Mouse (Mus musculus) liver, embryonic 16.5 days (tissue): ENCODE results near the gene Actn4. TPM values are rescaled to one million over a fixed set of nuclear protein-coding genes. Genes with fewer than 3 reads are reported as not detected.

Experiments
- ATAC-seq: fragments of 200-750 bp; cut with Nextera tagmentation; 2 replicates; pipeline ENCODE4 v1.8.0; 2017; ENCODE audit warnings: low read depth, mild to moderate bottlenecking, moderate number of reproducible peaks, moderate library complexity
- H3K27ac ChIP-seq: fragments of 300-500 bp; sonication (generic); 2 replicates; pipeline ENCODE4 v1.5.1; 2014; ENCODE audit warnings: mild to moderate bottlenecking, low read length
- H3K27me3 ChIP-seq: fragments of 300-500 bp; sonication (generic); 2 replicates; pipeline ENCODE4 v1.6.1; 2014; ENCODE audit warnings: low read depth, low read length, mixed read lengths; ENCODE audit not compliant: control insufficient read depth, insufficient read depth
- H3K36me3 ChIP-seq: fragments of 300-500 bp; sonication (generic); 2 replicates; pipeline ENCODE4 v1.6.1; 2014; ENCODE audit warnings: mild to moderate bottlenecking; ENCODE audit not compliant: control insufficient read depth, insufficient read depth
- H3K4me1 ChIP-seq: fragments of 300-500 bp; sonication (generic); 2 replicates; pipeline ENCODE4 v1.6.1; 2014; ENCODE audit warnings: low read depth, low read length, mixed read lengths; ENCODE audit not compliant: control insufficient read depth
- H3K4me2 ChIP-seq: fragments of 300-500 bp; sonication (generic); 2 replicates; pipeline ENCODE4 v1.6.1; 2014; ENCODE audit warnings: low read depth, low read length, mixed read lengths
- H3K4me3 ChIP-seq: fragments of 300-500 bp; sonication (generic); 2 replicates; pipeline ENCODE4 v1.5.1; 2014; ENCODE audit warnings: low read depth, mild to moderate bottlenecking, low read length
- H3K9ac ChIP-seq: fragments of 300-500 bp; sonication (generic); 2 replicates; pipeline ENCODE4 v1.6.1; 2014; ENCODE audit warnings: low read depth, low read length
- H3K9me3 ChIP-seq: fragments of 300-500 bp; sonication (generic); replicated peaks from 2 replicates; pipeline ENCODE4 v1.6.1; 2016; ENCODE audit warnings: low read length; ENCODE audit not compliant: control insufficient read depth
- WGBS: fragments of 180-500 bp; shearing (Covaris S2); extraction: QIAGEN DNeasy Blood & Tissue Kit; methylation state at CpG from one replicate; pipeline ENCODE4 v1.1.7; 2014; ENCODE audit not compliant: insufficient replicate concordance; 5-methylcytosine and 5-hydroxymethylcytosine counted together
- polyA plus RNA-seq: library from polyadenylated mRNA; unstranded; fragments of >200 nt; fragmentation: Nextera tagmentation; extraction: Ambion mirVana; gene quantifications from 2 replicates; pipeline ENCODE4 v1.2.1, GENCODE M21; 2015

Gene Actn4
- polyA plus RNA-seq, 1 experiment from 2014 or later: 137 TPM

DNA sequence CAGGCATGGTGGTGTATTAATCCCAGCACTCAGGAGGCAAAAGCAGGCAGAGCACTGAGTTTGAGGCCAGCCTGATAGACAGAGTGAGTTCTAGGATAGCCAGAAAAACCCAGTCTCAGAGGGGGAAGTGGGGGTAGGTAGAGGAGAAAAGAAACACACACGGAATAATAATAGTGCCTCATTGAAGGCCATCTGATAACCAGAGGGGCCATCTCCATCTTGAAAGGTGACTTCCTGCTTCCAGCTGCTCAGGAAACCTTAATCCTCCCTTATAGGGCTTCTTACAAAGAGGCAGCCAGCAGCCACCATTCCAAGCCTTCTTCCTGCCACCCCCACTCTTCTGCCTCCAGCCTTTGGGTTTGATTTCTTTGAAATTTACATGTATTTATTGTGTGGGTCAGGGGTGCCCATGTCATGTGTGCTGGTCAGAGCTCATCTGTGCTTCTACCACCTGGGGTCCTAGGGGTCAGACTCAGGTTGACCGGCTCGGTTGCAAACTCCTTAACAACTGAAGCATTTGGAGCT lies 1.3 kb upstream of the Actn4 start:
- WGBS: 73% methylated on average over 3 of the region's 3 CpGs
- Histone ChIP-seq H3K27me3 (no peaks in the 10 kb centered on the region), H3K27ac (no peak overlapping the region), H3K4me1 (peaks cover 33% of the 10 kb centered on the region), H3K9ac (0 out of 2 replicates have a peak overlapping the region, but pooled peaks have one; percentile 4), H3K4me3 (no peak overlapping the region), H3K4me2 (no peak overlapping the region), H3K36me3 (no peaks in the 10 kb centered on the region), H3K9me3 (no peaks in the 10 kb centered on the region)
- no peak for ATAC-seq

DNA sequence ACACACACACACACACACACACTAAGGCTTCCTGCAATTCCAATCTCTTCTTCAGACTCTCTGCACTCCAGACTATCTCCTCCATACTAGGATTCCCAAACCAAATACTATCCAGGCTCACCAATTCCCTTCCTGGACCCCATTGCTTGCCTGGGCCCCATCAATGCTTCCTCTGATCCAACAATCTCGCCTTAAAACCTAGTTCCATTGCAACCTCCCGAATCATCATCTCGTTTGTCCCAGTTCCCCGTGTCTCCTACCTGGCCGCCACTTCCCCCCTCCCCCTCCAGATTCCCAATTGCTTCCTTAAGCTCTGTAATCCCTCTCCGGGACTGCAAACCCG lies 585 bp downstream of the Actn4 start:
- Histone ChIP-seq H3K36me3 (no peaks in the 10 kb centered on the region), H3K4me3 (peak overlapping the region; percentile 84), H3K4me1 (peaks cover 51% of the 10 kb centered on the region), H3K9ac (peak overlapping the region; percentile 93), H3K27ac (peak overlapping the region; percentile 90), H3K9me3 (no peaks in the 10 kb centered on the region), H3K4me2 (peak overlapping the region; percentile 69), H3K27me3 (no peaks in the 10 kb centered on the region)
- under 1% methylated on average over 7 of the region's 7 CpGs for WGBS
- no peak for ATAC-seq

DNA sequence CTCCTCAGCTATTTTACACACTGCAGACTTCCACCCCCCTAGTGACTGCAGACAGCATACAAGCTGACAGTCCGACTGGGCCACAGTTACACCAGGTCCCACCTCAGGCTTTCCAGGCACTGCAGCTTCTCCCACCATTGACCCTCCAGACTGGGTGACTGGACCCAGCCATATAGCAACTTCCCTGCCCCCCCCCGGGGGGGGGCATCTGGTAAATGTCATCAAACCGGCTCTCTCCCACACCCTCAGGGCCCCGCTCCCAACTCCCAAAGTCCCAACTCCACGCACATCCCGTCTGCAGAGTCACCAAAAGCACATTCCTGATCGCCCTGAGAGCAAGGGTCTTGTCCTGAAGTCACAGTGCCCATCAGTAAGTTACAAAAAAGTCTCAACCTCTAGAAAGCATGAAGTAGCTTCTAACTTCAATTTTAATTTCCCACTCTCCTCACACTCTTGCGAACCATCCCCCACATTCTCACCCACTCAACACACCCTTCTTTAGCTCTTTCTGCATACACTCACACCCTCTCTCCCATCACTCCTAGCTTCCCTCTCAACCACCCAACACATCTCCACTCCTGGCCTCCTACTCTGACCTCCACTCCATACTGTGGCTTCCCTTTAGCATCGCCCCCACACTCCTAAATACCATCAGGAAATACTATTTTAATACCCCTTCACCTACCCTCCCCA lies 1.6 kb downstream of the Actn4 start:
- WGBS: 30% methylated on average over 9 of the region's 9 CpGs
- H3K4me1 ChIP-seq: peaks cover 60% of the 10 kb centered on the region
- H3K4me2 ChIP-seq: peak overlapping the region; percentile 69
- H3K27ac ChIP-seq: peak overlapping the region; percentile 90
- no peak for ATAC-seq
- no peaks in the 10 kb centered on the region for H3K27me3 ChIP-seq
- H3K4me3 ChIP-seq: peak overlapping the region; percentile 84
- no peaks in the 10 kb centered on the region for H3K9me3 ChIP-seq
- H3K36me3 ChIP-seq: no peaks in the 10 kb centered on the region
- H3K9ac ChIP-seq: peak overlapping the region; percentile 93

DNA sequence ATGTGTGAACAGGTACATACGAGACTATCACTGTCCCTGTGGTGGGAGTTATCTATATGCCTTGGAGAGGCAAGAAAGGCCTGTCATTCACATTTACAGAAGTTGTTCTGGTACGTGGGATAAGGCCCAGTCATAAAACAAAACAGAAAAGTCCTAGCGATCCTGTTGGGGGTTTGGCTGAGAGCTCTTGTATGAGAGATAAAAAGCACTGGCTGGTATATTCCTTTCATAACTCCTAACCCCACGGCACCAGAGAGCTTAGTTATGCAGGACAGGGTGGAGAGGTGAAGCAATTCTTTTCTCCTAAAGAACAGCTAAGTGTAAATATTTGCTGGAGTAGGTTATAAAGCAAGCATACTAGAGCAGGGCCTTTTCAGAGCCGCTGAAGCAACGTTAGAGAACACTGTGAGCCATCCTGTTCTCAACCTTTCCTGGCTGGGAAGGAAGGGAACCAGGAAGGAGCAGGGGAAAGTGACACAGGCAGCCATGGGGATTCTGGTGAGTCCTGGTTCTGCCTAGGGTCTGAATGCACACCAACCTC lies 2.6 kb downstream of the Actn4 start:
- peak overlapping the region; percentile 93 for H3K9ac ChIP-seq
- WGBS: 4% methylated on average over 6 of the region's 6 CpGs
- H3K27ac ChIP-seq: peak overlapping the region; percentile 90
- peaks cover 70% of the 10 kb centered on the region for H3K4me1 ChIP-seq
- H3K9me3 ChIP-seq: no peaks in the 10 kb centered on the region
- peak overlapping the region; percentile 69 for H3K4me2 ChIP-seq
- peak overlapping the region; percentile 84 for H3K4me3 ChIP-seq
- H3K27me3 ChIP-seq: no peaks in the 10 kb centered on the region
- no peaks in the 10 kb centered on the region for H3K36me3 ChIP-seq
- peak; percentile 25 for ATAC-seq

DNA sequence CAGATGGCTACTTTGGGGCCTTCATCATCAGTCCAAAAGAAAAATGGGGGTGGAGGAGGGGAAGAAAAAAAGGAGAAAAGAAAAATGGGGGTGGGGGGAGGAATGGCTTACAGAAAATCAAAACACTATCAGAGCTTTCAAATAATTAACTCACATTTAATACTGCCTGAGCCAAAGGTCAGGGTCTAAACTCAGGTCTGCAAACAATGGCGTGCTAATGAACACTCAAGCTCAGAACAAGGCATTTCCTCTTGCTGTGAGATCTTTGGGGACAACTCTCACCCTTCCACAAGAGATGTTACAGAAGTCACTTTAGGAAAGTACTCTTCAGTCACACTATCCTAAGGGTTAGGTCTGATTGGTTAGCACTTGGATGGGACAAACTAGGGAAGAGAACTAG lies 3.4 kb downstream of the Actn4 start:
- ATAC-seq: no peak
- 62% methylated on average over 1 of the region's 1 CpGs for WGBS
- Histone ChIP-seq H3K4me2 (peak overlapping the region; percentile 69), H3K4me1 (peaks cover 77% of the 10 kb centered on the region), H3K36me3 (no peaks in the 10 kb centered on the region), H3K9me3 (no peaks in the 10 kb centered on the region), H3K27me3 (no peaks in the 10 kb centered on the region), H3K4me3 (peak overlapping the region; percentile 84; the same call in 1 of the 2 replicates), H3K27ac (peak overlapping the region; percentile 90), H3K9ac (peak overlapping the region; percentile 93)

DNA sequence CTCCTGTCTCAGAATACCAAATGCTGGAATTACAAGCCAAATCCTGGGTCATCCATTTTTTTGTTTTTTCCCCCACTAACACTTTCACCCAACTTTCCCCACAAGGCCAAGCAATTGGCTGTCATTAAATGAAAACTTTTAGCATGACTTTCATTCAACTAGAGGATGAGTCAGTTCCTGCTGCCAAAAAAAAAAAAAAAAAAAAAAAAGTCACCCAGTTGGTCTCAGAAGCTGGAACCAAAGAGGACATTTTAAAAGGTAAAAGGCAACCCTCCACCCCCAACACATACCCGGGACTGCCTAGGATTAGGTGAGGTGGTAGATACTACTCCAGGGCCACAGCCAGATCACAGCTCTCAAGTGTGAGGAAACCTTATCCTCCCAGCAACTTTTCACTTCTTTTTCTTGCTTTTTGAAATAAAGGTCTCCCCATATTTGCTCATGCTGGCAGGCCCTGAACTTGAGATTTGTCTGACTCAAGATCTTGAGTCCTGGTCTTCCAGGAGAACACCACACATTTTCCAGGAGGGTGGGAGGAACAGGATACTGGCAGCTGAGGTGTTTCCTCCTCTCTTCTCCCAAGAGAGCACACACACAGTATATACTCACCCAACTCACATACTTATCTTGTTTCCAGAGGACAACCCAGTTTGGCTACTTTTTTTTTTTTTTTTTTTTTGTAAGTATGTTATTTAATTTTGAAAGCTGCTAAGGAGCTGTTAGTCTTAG lies 4.0 kb downstream of the Actn4 start:
- Histone ChIP-seq H3K9me3 (no peaks in the 10 kb centered on the region), H3K4me2 (peak overlapping the region; percentile 69; the same call in 1 of the 2 replicates), H3K27me3 (no peaks in the 10 kb centered on the region), H3K27ac (peak overlapping the region; percentile 74), H3K9ac (peak overlapping the region; percentile 36; the same call in 1 of the 2 replicates), H3K4me3 (0 out of 2 replicates have a peak overlapping the region, but pooled peaks have one; percentile 9), H3K36me3 (no peaks in the 10 kb centered on the region), H3K4me1 (peaks cover 78% of the 10 kb centered on the region)
- 30% methylated on average over 1 of the region's 1 CpGs for WGBS
- ATAC-seq: no peak

DNA sequence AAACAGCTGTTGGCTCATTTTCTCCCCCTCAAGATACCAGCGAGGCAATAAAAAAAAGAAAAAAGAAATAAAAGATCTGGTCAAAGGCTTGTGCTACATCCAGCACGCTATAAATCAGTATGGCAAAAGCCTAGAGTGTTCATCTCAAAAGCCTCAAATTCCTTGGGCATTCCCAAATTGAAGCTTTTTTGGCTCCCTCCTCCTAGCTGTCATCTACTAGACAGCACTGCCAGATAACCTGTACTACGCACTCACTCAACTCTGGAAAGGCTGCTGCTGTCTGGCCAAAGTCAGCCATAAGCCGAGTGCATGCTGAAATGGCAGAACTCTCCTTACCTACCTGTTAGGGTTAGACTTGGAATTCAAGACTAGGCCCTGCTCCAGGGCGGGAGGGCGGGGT lies 4.9 kb downstream of the Actn4 start:
- Histone ChIP-seq H3K9me3 (no peaks in the 10 kb centered on the region), H3K27ac (peak overlapping the region; percentile 33), H3K4me3 (no peak overlapping the region), H3K4me1 (peaks cover 80% of the 10 kb centered on the region), H3K4me2 (no peak overlapping the region), H3K9ac (no peak overlapping the region), H3K27me3 (no peaks in the 10 kb centered on the region), H3K36me3 (no peaks in the 10 kb centered on the region)
- 70% methylated on average over 6 of the region's 6 CpGs for WGBS
- no peak for ATAC-seq

DNA sequence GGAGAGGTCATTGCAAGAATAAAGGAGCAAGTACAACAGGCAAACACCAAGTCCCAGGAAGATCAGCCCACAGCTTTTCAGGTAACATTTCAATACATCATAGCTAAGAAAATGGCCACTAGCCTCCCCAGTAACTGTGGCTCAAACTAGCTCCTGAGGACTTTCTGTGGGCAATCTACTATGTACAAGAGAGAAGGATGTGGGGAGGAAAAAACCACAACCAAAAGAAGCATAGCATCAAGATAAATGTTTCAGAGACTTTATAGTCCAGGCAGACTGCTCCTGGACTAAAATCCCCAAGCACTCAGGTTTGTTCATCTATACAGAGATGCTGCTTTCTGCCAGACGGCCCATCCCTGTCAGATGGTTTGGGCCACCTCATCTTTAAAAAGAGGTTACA lies 5.9 kb downstream of the Actn4 start:
- H3K36me3 ChIP-seq: no peaks in the 10 kb centered on the region
- no peak for ATAC-seq
- no peak overlapping the region for H3K4me3 ChIP-seq
- H3K9ac ChIP-seq: no peak overlapping the region
- no peaks in the 10 kb centered on the region for H3K27me3 ChIP-seq
- no peak overlapping the region for H3K4me2 ChIP-seq
- peak overlapping the region; percentile 55; the same call in 1 of the 2 replicates for H3K27ac ChIP-seq
- H3K9me3 ChIP-seq: no peaks in the 10 kb centered on the region
- WGBS: 64% methylated on average over 1 of the region's 1 CpGs
- H3K4me1 ChIP-seq: peaks cover 88% of the 10 kb centered on the region
